Mouse (Mus musculus): ENCODE results near the gene Pafah1b3.
"Not testable (repeated sequence)": the region's sequence is repeated elsewhere in the genome, so short reads cannot be mapped to it uniquely, and the experiment has no call there.

Pafah1b3 gene

DNA sequence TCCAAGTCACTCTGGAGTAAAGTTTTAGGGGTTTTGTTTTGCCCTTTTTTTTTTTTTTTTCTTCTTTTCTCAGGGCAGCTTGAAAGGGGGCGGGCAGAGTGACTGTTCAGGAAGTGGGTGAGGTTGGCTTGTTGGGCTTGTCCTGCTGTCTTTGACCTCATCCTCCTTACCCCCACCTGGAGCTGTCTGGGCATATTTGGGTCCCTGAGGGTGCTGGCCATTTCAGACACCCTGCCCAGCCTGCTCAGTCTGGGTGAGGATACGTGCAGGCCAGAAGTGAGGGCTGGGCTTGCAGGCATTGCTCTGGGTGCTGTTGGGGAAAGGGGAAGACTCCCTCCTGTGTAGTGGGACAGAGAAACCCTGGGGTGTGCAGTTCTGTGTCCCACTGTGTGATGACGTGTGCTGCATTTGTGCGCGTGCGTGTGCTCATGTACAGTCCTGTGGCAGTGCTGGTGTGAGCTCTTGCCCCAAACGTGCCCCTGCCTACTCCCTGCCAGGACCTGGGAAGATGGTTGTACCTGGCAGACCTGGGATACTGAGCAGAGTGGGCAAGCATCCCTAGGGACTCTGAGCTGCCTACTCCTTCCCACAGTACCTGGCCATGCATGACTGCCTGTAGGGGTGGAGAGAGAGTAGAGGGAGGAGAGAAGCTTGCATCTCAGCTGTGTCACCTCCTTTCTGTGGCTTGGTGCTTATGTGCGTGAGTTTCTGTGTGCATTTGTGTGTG lies 28.1 kb downstream of the Pafah1b3 start:
- ATAC-seq (ENCODE audit: insufficient number of reproducible peaks, low FRiP score, low TSS enrichment), result no peak

DNA sequence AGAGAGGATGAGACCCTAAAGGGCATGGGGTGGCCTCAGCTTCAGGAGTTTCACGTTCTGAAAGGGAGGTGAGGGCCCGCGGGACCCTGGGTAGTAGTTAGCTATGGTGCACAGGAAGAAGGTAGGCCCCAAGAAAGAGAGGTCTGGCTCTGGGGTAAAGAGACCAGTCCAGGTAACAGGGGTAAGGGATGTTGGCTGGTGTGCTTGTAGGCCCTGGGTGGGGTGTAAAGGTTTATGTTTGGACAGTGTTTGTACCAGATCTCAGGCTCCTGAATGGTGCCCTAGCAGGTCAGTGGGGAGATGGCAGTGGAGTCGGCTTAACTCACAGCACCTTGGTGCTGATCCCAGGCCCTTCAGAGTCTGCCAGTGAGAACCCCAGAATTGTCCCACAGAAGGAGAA lies 28.8 kb downstream of the Pafah1b3 start:
- ATAC-seq (ENCODE audit: insufficient number of reproducible peaks, low FRiP score, low TSS enrichment), result no peak

DNA sequence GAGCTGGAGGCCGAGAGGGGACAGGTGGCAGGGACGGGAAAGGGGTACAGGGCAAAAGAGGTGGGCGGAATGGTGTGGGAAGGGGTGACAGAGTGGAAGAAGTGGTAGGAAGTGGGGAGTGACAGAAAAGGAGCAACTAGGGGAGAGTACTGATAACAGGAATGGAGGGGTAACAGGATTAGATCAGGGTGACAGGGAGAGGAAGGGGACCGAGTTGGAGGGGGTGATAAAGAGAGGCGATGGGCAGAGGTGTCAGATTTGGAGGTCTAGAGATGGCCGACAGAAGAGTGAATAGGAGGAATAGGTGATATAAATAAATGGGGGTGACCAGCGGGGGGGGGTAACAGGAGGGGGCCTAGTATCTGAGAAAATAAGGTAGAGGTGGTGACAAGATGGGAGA lies 29.2 kb downstream of the Pafah1b3 start:
- no peak for ATAC-seq (ENCODE audit: insufficient number of reproducible peaks, low FRiP score, low TSS enrichment)

DNA sequence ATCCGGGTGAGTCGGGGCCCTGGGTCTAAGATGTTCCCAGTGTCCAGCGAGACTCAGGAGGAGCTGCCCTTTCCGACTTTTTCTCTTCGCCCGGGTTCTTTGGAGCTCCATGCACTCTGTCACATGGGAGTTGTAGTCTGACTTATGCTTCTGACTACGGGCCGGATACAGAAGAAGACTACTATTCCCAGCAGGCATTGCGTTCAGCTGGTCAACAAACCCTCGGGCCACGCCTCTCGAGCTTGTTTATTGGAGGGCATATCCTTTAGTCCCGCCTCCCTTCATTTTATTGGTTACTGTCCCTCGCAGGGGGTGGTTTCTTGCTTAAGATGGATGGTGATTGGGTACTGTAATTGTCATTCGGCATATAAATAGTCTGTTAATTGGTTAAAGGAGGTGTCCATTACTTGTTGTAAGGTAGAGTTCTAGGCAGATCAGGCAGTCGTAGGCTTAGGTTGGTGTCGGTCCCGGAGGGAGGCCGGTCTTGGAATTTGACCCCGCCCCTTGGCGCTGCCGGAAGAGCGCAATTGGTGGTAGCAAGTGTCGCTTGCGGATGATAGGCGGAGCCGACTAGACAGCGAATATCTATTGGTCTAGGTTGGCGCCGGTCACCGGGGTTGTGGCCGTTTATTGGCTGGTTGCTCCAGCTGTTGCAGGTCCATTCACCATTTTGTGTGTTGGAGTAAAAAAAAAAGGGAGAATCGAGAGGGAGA lies 29.9 kb downstream of the Pafah1b3 start:
- peak; percentile 94 for ATAC-seq (ENCODE audit: insufficient number of reproducible peaks, low FRiP score, low TSS enrichment)

DNA sequence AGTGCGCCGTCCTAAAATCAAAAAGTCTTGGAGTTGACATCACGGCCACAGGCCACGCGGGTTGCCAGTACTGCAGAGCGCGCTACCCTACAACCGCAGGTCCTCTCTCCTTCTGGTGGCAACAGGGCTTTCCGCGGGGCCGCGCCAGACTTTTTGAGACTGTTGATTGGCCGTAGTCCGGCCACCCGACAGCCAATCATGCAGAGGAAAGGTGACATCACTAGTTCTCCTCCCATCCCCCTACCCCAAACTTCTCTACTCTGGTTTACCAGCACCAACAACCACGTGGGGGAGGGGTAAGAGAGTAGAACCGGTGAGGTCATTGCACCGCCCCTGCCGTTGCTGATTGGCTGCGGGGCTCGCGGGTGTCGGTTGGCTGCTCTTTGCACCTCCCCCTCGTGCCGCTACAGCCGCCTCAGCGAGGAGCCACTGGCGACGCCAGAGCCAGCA lies 30.5 kb downstream of the Pafah1b3 start, which contains the start of gene Cic:
Gene Cic (plus strand): TSS at position 404 of the 450 bp plus-strand sequence.
- ATAC-seq (ENCODE audit: insufficient number of reproducible peaks, low FRiP score, low TSS enrichment), result peak; percentile 74

DNA sequence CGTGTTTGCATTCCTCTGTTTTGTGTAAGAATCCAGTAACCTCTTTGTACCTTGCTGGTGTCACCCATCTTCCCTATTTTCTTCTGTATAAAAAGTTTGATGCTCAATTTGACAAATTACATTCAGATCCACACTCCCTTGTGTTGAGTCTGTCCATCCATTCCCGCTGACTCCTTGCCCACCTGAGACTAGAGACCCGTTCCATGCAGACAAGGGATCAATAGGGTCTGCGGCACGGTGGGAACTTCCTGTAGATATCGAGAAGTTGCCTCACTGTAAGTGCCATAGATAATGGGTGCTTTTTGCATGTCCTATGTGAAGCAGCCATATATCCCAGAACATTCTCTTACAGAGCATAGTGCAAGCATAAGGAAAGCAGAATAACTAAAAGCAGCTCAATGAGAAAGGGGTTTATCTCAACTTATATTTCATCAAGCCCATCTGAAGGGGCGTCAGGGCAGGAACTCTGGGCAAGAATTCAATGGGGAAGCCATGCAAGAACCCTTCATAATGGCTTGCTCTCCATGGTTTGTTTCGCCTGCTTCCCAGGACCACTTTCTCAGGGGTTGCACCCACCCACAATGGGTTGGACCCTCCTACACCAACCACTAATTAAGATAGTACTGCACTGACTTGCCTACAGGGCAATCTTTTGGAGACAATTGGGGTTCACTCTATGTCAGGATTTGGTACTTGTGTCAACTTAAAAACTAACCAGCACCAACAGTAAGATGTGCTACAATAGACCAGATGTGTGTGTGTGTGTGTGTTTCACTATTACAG lies 31.4 kb downstream of the Pafah1b3 start:
- ATAC-seq (ENCODE audit: insufficient number of reproducible peaks, low FRiP score, low TSS enrichment), result no peak

DNA sequence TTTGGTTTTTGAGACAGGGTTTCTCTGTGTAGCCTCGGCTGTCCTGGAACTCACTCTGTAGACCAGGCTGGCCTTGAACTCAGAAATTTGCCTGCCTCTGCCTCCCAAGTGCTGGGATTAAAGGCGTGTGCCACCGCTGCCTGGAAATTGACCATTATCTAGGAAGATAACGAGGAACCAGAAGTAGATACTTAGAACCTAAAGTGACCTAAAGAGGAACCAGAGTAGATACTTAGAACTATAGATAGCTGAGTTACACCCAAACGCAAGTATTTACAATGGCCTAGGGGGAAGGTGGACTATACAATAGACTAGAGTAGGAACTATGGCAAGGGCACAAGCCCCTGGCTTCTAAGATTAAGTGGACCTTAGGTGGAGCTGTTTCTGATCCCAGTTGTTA lies 32.0 kb downstream of the Pafah1b3 start:
- not testable (repeated sequence) for ATAC-seq (ENCODE audit: insufficient number of reproducible peaks, low FRiP score, low TSS enrichment)

DNA sequence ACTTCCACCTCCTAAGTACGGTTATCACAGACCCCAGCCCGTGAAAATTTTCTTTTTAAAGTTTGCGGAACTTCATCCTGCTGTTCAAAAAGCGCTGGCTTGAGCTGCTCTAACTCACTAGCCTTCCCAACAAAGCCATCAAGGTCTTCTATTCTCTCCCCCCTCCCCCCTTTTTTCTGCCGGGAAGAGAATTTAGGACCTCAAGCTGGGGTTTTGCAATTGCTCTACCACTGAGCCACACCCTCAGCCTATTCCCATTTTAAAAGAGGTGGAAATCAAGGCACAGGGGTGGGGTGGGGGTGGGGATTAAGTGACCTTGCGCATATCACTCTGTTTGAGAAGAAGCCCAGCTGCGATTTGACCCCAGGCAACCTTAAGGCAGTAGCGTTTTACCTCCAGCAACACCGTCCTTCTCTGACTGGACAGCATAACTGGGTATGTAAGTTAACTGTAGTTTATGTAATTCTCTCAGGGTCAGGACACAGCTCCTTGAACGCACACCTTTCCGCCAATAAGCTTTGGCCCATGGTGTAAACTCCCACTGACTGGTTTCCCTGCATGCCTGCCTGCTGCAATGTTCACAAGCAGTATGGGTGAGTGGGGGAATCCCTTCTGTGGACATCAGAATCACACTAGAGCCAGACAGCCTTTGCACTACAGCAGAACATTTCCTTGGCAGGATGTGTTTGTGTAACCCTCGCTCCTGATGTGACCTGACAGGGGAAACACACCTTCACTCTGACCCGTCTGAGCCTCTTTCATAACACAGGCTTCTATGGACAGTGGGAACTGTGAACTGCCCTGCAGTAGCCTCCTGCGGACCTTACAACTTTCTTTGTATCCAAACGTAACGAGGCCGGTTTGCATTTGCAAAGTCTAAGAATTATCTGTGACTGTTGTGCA lies 33.6 kb downstream of the Pafah1b3 start:
- no peak for ATAC-seq (ENCODE audit: insufficient number of reproducible peaks, low FRiP score, low TSS enrichment)

DNA sequence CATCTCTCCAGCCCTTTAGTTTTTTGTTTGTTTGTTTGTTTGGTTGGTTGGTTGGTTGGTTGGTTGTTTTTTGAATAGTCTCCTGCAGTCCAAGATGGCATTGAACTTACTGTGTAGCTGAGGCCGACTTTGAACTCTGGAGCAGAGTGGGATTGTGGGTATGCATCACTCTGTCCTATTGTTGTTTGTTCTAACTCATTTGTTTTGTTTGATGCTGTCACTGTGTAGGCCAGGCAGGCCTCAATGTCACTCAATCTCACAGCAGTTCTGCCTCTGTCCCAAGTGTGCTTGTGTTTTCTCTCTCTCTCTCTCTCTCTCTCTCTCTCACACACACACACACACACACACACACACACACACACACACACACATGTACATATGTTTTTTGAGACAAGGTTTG lies 35.9 kb downstream of the Pafah1b3 start:
- ATAC-seq (ENCODE audit: insufficient number of reproducible peaks, low FRiP score, low TSS enrichment), result no peak

DNA sequence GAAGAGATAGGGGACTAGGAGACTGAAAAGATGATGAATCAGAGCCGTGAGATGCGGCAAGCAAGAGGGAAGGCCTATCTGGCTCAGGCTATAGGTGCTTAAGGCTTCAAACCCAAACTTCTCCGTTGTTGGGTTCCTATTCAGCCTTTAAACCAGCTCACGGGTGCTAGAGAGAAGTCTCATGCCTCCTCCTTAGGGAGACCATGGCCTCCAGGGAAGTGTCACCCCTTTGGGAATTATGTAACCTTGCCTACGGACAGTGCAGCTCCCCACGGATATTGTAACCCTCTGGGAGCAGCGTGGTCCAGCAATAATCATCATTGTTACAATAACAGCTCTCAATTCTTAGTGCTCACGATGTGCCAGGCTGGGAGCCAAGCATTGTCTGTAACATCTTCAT lies 46.0 kb downstream of the Pafah1b3 start:
- no peak for ATAC-seq (ENCODE audit: insufficient number of reproducible peaks, low FRiP score, low TSS enrichment)

DNA sequence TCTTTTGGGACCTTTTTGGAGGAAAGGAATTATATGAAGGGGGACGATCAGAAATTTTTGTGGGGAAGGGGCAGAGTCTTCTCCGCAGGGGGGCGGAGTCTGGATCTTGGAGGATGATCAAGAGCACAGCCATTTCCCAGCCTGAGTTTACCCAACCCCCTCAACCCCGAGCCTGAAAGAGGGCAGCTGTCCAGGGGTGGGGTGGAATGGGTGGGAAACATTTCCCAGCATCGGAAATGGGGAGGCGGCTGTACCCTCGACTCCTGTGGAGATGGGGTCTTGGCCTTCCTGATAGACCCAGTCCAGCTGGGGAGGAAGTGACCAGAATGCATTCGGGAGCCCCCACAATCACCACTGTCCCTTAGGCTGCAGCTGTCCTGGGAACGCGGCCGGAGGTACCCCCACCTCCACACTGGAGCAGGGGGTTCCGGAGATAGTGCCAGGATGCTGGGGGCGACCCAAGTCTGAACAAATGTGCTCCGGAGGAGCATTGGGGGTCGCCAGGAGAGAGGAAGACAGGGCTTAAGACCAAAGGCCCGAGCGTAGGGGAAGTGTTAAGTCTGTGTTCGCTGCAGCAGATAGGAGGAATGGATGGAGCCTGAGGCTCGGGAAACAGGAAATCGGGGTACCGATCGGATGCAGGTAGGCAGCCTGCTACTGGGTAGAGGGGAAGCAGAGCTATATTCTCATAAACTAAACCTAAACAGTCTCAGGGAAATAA lies 46.6 kb downstream of the Pafah1b3 start:
- ATAC-seq (ENCODE audit: insufficient number of reproducible peaks, low FRiP score, low TSS enrichment), result no peak

DNA sequence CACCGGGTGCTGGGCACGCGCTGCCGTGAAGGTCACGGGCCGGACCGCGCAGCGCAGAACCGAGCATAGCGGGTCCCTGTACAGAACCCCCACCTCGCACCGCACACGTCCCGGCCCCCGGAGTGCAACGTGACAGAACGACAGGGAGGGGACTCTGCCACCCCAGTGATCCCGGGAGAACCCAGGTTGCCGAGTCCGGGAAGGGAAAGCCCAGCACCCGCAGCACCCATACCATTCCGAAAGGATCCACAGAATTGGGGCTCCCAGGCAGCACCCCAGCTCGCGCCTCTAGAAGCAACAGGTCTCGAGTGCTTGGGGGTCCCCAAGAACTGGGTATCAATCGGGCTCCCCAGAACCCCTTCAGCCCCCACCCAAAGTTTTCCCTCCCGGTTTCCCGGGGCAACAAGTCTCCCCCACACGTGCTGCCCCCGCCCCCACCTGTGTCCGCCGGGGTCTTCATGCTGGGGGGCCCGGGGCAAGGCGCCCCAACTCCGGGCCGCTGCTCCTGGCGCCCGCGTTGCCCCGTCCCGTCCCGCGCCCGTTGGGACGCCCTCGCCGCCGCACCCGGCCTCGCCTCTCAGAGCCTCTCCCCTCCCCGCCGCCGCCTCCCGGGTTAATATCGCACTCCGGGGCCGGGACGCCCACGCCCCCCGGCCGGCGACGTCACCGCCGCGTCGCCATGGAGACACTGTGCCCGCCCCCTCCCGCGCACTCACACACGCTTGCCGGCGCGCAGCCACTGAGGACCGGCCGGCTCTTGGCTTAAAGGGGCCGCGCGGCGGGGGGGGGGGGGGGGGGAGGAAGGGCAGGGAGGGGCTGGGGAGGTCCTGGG lies 47.4 kb downstream of the Pafah1b3 start, which contains the start of gene Erf:
Gene Erf (minus strand): TSS at position 621 of the 832 bp plus-strand sequence.
- ATAC-seq (ENCODE audit: insufficient number of reproducible peaks, low FRiP score, low TSS enrichment), result peak; percentile 57; the same call in 1 of the 2 replicates

DNA sequence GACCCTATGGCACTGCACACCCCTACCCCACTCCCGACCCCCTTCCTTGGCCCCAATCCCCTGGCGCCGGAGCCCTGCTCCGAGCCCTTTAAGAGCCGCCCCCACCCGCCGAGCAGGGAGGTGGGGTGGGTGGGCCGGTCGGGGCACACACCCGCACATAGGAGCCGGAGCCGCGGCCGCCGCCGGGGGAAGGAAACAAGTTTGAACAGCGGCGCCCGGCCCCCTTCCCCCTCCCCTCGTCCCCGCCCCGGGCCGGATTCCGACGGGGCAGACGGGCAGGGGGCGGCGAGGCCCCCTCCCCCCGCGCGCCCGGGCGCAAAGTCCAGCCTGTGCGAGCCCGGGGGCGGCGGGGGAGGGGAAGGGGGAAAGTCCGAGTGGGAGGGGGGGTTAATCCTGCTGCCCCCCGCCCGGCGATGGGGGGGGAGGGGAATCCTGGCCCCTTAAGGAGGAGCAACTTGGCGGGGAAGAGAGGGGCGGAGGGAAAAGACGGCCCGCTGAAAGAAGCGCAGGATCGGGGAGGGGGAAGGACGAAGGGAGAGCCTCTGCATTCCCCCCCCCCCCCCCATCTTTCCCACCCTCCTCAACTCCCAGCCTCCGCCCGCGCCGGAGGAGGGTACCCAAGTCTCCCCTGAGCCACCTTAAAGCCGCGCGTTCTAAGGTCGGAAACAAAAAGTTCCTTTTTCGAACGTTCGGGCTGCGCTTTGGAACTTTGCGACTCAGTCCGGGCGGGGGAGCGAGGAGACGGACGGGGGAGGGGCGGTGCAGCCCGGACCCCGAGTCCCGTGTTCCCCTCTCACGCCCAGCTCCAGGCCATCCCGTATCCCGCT lies 48.3 kb downstream of the Pafah1b3 start:
- no peak for ATAC-seq (ENCODE audit: insufficient number of reproducible peaks, low FRiP score, low TSS enrichment)

DNA sequence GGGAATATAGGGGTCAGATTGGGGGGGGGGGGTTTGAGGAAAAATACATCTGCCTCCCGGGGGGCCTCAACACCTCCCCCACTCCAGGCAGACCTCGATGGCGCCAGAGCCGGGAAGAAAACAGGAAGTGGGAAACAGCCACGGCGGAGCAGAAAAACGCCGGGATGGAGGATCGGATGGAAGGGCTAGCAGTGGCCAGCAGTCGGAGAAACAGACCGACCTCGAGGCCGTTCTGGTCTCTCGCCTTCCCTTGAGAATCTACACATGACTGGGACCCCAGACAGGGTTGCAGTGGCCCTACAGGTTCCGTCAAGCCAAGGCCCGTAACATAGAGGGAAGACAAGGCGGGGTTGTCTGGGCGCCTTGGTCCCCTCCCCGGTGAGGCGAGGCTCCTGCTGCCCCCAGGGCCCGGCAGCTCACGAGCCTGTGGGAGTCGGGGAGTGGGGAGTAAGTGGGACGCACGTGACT lies 48.9 kb downstream of the Pafah1b3 start:
- no peak for ATAC-seq (ENCODE audit: insufficient number of reproducible peaks, low FRiP score, low TSS enrichment)

DNA sequence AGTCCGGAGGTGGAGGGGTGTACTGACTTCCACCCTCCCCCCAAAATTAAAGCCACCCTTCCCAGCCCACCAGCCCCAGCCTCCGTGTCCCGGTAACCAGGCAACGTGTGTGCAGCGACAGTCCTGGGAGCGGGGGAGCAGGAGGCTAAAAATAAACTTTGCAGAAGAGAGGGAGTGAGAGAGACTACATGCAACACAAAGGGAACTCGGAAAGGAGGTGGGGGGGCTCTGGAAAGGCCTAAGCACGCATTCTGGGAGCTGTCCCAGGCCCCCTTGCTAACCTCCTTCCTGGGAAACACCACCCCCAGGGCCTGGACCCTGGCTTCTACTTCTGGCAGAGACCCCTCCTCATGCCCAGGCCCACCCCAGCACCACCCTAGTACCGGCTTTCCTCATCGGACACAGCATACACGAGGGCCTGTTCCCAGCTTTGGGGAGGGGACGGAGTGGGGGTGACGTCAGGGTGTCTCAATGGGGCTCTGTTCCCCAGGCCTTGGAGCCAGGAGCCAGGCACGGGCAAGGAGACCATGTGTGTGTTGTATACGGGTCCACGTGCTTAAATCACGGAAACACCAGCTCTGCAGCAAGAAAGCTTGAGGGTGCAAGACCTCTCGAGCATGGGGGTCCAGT lies 49.7 kb downstream of the Pafah1b3 start:
- no peak for ATAC-seq (ENCODE audit: insufficient number of reproducible peaks, low FRiP score, low TSS enrichment)

DNA sequence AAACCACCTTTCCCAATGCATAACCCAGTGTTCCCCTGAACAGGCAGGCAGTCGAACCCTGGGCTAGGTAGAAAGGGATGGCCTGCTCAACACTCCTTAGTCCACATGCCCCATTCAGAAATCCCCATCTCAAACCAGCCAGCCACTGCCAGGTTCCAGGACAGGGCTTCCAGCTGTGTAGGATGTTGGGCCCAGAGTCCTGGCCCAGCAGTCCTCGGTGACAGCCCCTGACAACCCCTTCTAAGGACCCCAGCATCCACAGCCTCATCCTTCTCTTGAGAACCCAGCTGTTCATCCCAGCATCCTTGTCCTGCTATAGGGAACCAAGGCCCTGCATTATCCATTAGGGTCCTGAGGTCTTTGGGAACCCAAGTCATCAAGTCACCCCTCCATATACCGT lies 50.3 kb downstream of the Pafah1b3 start:
- no peak for ATAC-seq (ENCODE audit: insufficient number of reproducible peaks, low FRiP score, low TSS enrichment)

DNA sequence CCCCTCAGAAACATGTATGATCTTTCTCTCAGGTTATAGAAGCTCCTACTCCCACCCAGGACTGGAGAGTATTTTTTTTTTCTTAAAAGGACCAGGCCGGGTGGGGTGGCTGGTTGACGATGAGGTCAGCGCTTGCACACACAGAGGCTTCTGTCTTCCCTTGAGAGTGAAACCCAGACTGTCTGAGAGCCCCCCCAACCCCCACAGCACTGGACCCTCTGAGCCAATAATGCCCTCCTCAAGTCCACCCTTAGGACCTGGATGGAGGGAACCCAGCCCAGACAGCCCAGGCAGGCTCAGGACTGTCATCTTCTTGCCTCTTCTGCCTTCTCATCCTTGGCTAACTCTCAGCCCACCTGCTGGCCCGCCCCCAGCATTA lies 51.0 kb downstream of the Pafah1b3 start:
- ATAC-seq (ENCODE audit: insufficient number of reproducible peaks, low FRiP score, low TSS enrichment), result no peak
